Mouse (Mus musculus): ENCODE results near the gene Eif2s2. TPM values are rescaled to one million over a fixed set of nuclear protein-coding genes. Genes with fewer than 3 reads are reported as not detected.

Gene Eif2s2
- polyA plus RNA-seq, 1 experiment from 2014 or later, result 183 TPM

GRCm38 (mm10) chr2:154826054-154826538, 66.6 kb downstream of the Eif2s2 start:
- WGBS, result 84% methylated on average over 1 of the region's 1 CpGs
- ATAC-seq (replicated peaks; ENCODE audit: low FRiP score), result no peak

More at GRCm38 (mm10) chr2:154826054-154826538, 66.6 kb downstream of the Eif2s2 start:
- H3K36me3 ChIP-seq (ENCODE audit: control insufficient read depth, insufficient read depth, low read length), result 0 out of 2 replicates have a peak, but pooled peaks cover 2% of the 10 kb centered on the region
- H3K4me1 ChIP-seq (replicated peaks; ENCODE audit: control insufficient read depth, insufficient read depth, low read length), result peaks cover 10% of the 10 kb centered on the region
- no peak overlapping the region for H3K4me3 ChIP-seq (ENCODE audit: low read depth, low read length)
- H3K9me3 ChIP-seq (ENCODE audit: control insufficient read depth, low read length), result no peaks in the 10 kb centered on the region
- no peak overlapping the region for H3K9ac ChIP-seq (ENCODE audit: low read depth, low read length)
- DNase-seq (ENCODE audit: low spot score), result no peak
- H3K27me3 ChIP-seq (replicated peaks; ENCODE audit: control insufficient read depth, insufficient read depth, low read length), result no peaks in the 10 kb centered on the region
- H3K4me2 ChIP-seq, result no peak overlapping the region
- no peak overlapping the region for H3K27ac ChIP-seq (ENCODE audit: low read depth, low read length)

Other genes with a start within 250 kb of the Eif2s2 start
- 9.3 and 10.9 TPM in 2 replicates for gene Chmp4b, start 241.2 kb downstream of the Eif2s2 start, polyA plus RNA-seq (2014; fragmentation: Nextera tagmentation; extraction: Ambion mirVana)
- gene Gm14214, start 122.9 kb downstream of the Eif2s2 start, polyA plus RNA-seq (2014; fragmentation: Nextera tagmentation; extraction: Ambion mirVana), result not detected in 2 replicates
- 59.5 and 66.2 TPM in 2 replicates for gene Raly, start 101.8 kb downstream of the Eif2s2 start, polyA plus RNA-seq (2014; fragmentation: Nextera tagmentation; extraction: Ambion mirVana)
- gene a, start 101.5 kb downstream of the Eif2s2 start, polyA plus RNA-seq (2014; fragmentation: Nextera tagmentation; extraction: Ambion mirVana), result 0.62 TPM in 1 of 2 replicates, not detected in the other
- gene Gm14226, start 125.3 kb upstream of the Eif2s2 start, polyA plus RNA-seq (2014; fragmentation: Nextera tagmentation; extraction: Ambion mirVana), result 1.8 and 3.1 TPM in 2 replicates
- gene Ahcy, start 181.6 kb upstream of the Eif2s2 start, polyA plus RNA-seq (2014; fragmentation: Nextera tagmentation; extraction: Ambion mirVana), result 107 and 114 TPM in 2 replicates
- gene Itch, start 240.6 kb upstream of the Eif2s2 start, polyA plus RNA-seq (2014; fragmentation: Nextera tagmentation; extraction: Ambion mirVana), result 38.7 and 39.7 TPM in 2 replicates